Mouse (Mus musculus) 3134 (cell line): ENCODE measurements around the gene Gm44511.
"Not testable (repeated sequence)": the region's sequence is repeated elsewhere in the genome, so short reads cannot be mapped to it uniquely, and the experiment has no call there.

Experiments used
- DNase-seq: peaks from one replicate; pipeline ENCODE4 v3.0.0-alpha.2; 2011; ENCODE audit warnings: low spot score; ENCODE audit not compliant: insufficient read length; ENCODE audit errors: extremely low read depth

Gm44511 gene

GRCm38 (mm10) chr6:128763736-128764523 is 62.2 kb downstream of the Gm44511 start:
- DNase-seq: peak; percentile 99

GRCm38 (mm10) chr6:128762892-128763670 is 63.0 kb downstream of the Gm44511 start:
- not testable (repeated sequence) for DNase-seq

- DNase-seq: no peak
Measured at GRCm38 (mm10) chr6:128761144-128761540, 65.0 kb downstream of the Gm44511 start.

- peak; percentile 91 for DNase-seq
Measured at GRCm38 (mm10) chr6:128760416-128761143, 65.5 kb downstream of the Gm44511 start.

- peak; percentile 93 for DNase-seq
Measured at GRCm38 (mm10) chr6:128760016-128760415, 66.1 kb downstream of the Gm44511 start.

- DNase-seq: peak; percentile 4
Measured at GRCm38 (mm10) chr6:128759221-128759950, 66.7 kb downstream of the Gm44511 start.

GRCm38 (mm10) chr6:128755402-128755763 is 70.7 kb downstream of the Gm44511 start:
- DNase-seq: not testable (repeated sequence)

- DNase-seq: not testable (repeated sequence)
Measured at GRCm38 (mm10) chr6:128754748-128755401, 71.2 kb downstream of the Gm44511 start.

GRCm38 (mm10) chr6:128754265-128754664 is 71.8 kb downstream of the Gm44511 start:
- not testable (repeated sequence) for DNase-seq

GRCm38 (mm10) chr6:128753610-128754224 is 72.4 kb downstream of the Gm44511 start:
- DNase-seq: peak; percentile 44

GRCm38 (mm10) chr6:128747006-128747405 is 79.1 kb downstream of the Gm44511 start:
- not testable (repeated sequence) for DNase-seq

GRCm38 (mm10) chr6:128737445-128737844 is 88.7 kb downstream of the Gm44511 start:
- no peak for DNase-seq

GRCm38 (mm10) chr6:128736100-128736499 is 90.0 kb downstream of the Gm44511 start:
- DNase-seq: no peak

- no peak for DNase-seq
Measured at GRCm38 (mm10) chr6:128734896-128735295, 91.2 kb downstream of the Gm44511 start.

GRCm38 (mm10) chr6:128733908-128734679 is 92.0 kb downstream of the Gm44511 start:
- DNase-seq: no peak

GRCm38 (mm10) chr6:128732032-128732431 is 94.1 kb downstream of the Gm44511 start:
- DNase-seq: no peak
